11 mouse cellular contexts compared by ENCODE assay signal in genomic region chrX:20801456-20801855, GRCm38 (mm10).
"Had no signal": no experiment of that assay in that cellular context is flagged by ENCODE, and none has a peak within 500 bp of the region (broad histone marks: within the 10 kb centered on the region; RNA-seq: fewer than 3 reads in every experiment).

No protein-coding gene starts in this region.

- DNase-seq: lung, adult 18-20 months; lung, embryonic 14.5 days; lung, postnatal 10 days; lung, postnatal 4 days; retina, postnatal 1 day; right cerebral cortex, adult 18-20 months; thymus, adult 2 months; thymus, postnatal 36 days had no signal

- ATAC-seq: liver, embryonic 12.5 days; midbrain, embryonic 13.5 days; midbrain, embryonic 15.5 days had no signal
